Mouse (Mus musculus): ENCODE measurements around the gene Sfxn5. TPM values are rescaled to one million over a fixed set of nuclear protein-coding genes. Genes with fewer than 3 reads are reported as not detected.

Gene Sfxn5
- total RNA-seq, 2 experiments from 2014 or later: 6.9 TPM

DNA sequence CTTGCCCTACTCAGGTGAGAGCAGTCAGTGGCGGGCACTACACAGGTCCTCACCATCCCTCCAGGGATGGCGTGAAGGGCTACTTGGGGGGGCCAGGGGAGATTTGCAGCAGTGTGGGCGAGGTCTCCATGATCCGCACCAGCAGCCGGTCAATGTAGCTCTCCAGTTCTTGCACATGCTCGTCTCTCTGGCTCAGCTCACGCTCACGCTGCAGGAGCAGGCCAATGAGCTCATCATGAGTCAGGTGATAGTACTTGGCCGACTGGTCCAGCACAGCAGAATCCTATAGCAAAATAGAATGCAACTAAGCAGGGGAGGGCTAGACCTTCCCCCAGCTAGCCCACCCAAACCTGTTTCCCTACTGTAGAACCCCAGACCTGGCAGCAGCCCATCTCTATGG lies 3.7 kb upstream of the Sfxn5 start:
- no peak for DNase-seq
- intact Hi-C loops (cut with DNase I): no loop called here

DNA sequence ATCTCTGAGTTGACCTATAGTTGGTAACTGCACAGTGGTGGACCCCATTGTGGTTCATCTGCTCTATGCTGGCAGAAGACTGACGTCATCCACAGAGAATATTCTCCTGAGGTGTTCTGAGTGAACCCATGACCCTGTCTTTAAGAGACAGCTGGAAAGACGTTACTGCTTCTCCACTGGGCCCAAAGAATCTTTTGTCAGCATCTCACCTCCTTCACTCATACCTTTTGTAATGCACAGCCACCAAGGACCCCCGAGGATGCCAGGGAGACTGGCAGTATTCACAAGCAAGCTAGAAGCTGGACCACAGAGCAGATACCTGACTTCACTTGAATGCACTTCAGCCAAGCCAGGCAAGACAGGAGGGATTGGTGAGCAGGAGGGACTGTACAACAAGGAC lies 2.1 kb upstream of the Sfxn5 start:
- intact Hi-C loops (cut with DNase I): no loop called here
- DNase-seq: no peak

DNA sequence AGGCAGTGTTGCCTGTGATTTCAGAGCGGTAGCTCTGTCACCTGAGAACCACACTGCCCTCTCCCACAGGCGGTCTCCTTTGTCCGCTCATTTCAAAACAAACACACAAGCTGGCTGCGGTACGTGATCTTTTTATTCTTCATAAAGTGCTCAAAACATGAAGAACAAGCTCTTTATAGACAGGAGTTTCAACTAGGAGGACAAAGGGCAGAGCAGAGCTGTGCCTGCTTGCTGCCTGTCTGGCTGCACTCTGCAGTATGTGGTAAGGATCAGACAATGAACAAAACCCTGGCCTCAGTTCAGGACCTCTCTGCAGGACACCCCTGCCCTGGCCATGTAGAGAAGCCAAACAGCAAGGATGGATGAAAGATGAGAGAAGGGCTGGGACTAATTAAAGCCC lies 1.6 kb upstream of the Sfxn5 start:
- intact Hi-C loops (cut with DNase I): no loop called here
- DNase-seq: no peak

DNA sequence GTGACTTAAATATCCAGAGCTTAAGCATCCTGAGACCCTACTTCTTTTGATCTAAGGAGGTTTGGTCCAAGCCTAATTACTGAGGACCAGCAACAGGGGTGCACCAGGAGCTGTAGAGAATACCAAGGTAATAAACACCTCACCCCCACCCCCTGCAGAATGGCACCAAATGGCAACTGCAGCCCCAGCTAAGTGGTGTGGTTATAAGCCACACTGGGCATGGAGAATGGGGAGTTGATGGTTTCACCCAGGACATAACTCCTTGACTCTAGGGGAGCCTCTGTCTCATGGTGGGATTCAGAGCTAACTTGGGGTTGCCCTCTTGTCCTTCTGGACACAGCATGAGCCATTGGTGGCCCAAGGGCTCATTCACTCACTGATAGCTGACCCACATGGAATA lies 1.0 kb upstream of the Sfxn5 start:
- intact Hi-C loops (cut with DNase I): no loop called here

DNA sequence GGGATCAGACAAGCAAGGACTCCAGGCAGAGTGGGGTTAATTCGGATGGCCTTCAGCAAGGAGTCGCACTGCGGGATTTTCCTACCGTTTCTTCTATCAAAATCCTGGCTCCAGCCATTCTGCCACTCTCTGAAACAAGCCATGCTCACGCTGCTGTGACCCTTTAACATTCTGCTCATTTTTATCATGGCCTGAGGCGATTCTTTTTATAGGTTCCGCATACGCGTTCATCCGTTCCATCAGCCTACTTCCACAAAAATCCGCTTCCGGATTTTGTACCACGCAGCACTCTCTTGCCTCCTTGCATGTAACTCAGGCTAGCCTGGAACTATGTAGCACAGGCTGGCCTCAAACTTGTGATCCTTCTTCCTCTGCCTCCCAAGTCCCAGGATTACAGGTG lies 510 bp upstream of the Sfxn5 start:
- no peak for DNase-seq
- intact Hi-C loops (cut with DNase I): loop anchor here (2.0 kb wide), 1 partner anchor 71 kb away; no protein-coding TSS in a partner anchor

More for the DNA sequence above, 1.0 kb upstream of the Sfxn5 start:
- DNase-seq: no peak

DNA sequence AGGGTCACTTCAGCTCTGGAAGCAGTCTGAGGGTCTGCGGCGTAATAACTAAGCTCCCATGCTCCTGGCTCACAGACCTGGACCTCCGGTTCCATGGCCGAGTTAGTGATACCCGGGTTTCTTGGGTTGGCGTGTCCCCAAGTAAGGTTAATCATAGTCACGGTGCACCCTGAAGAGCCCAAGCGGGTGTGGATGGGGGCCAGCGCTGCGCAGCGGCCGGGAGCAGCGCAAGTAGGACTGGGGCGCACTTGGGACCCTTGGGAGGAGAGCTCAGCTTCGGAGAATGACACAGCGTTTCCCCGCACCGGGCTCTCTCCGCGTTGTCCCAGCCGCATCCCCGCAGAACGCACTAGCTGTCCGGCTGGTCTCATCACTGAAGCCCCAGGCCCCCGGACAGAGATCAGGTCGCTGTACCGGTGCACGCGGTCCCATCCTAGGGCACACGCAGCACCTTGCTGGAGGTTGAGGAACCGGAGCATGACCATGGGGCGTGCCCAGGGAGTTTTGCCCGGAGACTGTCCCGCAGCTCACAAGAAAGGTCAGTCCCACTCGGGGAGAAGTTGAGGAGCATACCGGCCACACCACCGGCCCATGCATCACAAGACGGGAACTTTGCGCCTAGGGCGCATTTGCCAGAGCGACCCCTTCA lies 747 bp downstream of the Sfxn5 start:
- intact Hi-C loops (cut with DNase I): loop anchor here (2.0 kb wide), 1 partner anchor 70 kb away; no protein-coding TSS in a partner anchor
- DNase-seq: no peak

DNA sequence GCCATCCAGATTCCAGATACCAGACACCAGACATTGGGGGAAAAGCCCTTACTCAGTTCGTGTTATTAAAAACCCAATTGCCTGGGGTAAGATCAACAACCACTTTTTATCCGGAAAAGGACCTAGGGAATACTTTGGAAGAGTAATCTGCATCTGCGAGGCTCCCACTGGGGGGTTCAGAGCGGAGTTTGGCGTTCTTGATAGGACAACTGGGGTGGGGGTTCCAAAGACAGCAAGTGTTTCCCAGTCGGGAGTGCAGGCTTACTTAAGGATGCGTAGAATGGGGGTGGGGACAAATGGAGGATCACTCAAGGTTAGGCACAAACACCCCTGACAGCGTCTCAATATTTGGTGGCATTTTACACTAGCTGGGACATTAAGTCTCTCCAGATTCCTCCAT lies 1.5 kb downstream of the Sfxn5 start:
- DNase-seq: no peak
- intact Hi-C loops (cut with DNase I): loop anchor here (2.0 kb wide), 1 partner anchor 69 kb away; no protein-coding TSS in a partner anchor

DNA sequence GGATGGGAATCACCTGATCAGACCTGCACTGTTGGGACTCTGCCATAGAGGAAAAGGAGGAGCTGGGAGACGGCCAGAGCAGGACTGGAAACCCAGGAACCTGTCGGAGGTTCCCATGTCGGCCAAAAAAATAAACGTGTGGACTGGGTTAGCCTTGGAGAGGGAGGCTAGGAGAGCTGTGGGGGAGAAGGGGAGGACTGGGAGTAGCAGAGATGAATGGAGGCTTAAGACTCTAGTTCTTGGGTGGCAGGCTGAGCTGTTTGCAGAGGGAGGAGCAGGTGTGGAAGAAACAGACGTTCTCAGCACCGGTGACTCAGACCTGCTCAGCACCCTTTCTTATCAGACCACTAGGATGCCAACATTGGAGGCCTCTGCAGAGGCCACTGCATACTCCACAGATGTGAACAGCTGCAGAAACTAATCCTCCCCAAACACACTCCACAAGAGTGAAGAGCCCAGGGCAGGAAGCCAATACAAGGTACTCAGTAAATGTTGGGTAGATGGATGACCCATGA lies 1.9 kb downstream of the Sfxn5 start:
- intact Hi-C loops (cut with DNase I): no loop called here
- no peak for DNase-seq

DNA sequence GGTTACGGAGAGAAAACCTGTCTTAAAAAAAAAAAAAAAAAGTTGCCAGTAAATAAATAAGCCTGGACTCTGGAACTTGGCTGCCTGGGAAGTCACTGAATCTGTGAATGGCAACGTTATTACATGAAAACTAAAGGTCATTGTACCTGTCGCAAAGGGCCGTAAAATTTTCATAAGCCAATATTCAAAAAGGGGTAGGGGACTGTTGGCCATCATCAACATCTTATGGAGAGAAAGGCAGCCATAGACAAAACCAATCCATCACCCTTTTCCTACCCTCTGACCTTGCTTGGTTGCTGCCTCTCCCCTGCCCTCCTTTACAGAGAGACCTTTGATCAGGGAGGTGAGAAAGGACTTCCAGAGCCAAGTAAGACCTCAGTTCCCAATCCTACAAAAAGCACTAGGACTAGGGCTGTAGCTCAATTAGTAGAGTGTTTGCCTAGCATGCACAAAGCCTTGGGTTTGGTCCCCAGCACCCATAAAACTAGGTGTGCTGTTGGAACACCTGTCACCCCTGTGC lies 3.5 kb downstream of the Sfxn5 start:
- intact Hi-C loops (cut with DNase I): no loop called here
- DNase-seq: no peak

DNA sequence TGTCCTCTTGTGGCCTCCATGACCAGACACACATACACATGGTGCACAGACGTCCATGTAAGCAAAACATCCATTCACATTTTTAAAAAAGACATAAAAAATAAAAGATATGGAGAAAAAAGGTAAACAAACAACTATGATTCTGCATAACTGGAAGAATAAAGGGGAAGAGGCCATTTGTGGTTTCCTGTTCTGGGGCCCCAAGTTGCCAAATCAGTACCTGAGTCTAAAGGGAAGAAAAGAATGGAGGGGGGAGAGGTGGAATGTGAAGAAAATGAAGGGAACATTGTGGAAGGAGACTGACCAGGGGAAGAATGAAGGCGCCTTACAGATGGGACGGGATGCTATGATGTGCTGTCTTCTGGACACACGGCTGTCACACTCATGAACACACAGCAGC lies 6.7 kb downstream of the Sfxn5 start:
- no peak for DNase-seq
- intact Hi-C loops (cut with DNase I): no loop called here

DNA sequence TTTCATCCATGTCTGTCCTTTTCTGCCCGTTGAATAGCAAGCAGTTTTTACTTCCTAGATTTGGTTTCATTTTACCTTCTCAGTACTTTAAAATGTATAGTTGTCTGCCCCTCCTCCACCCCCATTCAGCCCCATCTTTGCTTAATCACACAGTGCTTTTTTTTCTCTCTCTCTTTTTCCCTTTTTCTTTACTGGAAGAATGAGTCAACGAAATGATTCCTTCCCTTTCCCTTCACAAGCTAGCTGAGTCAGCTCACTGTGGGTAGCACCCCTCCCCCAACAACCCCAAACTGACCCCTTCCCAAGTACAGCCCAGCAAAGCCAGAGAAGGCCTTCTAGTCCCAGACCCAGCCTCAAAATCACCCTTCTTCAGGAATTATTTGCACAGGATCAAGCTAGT lies 8.1 kb downstream of the Sfxn5 start:
- intact Hi-C loops (cut with DNase I): no loop called here

DNA sequence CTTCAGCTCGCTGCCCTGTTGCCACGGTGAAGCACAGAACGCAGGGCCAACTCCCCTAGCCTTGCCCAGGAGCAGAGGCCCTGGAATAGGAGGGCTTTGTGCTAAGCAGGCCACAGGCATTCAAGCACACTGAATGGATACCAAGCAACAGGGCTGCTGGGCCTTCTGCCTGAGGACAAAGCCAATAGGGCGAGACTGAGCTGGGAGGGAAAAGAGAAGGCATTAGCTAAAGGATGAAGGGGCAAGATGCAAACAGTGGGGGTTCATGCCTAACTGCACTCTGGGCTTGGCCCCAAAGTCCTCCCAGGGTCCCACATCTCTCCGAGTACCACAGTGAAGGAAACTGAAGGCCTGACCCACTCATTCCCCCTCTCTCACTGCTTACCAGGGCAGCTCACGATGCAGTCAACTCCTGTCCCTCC lies 12.8 kb downstream of the Sfxn5 start:
- intact Hi-C loops (cut with DNase I): no loop called here
- DNase-seq: no peak

More for the DNA sequence above, 8.1 kb downstream of the Sfxn5 start:
- DNase-seq: no peak

DNA sequence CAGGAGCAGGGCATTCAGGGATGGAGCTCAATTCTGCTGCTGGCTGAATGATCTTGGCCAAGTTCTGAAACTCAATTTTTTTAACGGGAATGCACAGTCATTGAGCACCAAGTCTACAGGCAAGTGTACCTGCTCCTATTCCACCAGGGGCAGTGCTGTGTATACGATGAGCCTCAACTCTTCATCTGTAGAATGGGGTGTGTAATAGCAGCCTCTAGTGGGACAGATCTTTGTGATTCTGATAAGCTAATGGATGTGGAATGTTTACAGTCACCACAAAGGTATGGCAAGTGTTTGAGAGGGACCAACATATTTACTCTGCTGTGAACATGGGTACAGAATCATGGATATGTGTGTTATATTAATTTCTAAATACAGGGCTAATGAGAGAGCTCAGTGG lies 17.0 kb downstream of the Sfxn5 start:
- DNase-seq: no peak
- intact Hi-C loops (cut with DNase I): no loop called here

DNA sequence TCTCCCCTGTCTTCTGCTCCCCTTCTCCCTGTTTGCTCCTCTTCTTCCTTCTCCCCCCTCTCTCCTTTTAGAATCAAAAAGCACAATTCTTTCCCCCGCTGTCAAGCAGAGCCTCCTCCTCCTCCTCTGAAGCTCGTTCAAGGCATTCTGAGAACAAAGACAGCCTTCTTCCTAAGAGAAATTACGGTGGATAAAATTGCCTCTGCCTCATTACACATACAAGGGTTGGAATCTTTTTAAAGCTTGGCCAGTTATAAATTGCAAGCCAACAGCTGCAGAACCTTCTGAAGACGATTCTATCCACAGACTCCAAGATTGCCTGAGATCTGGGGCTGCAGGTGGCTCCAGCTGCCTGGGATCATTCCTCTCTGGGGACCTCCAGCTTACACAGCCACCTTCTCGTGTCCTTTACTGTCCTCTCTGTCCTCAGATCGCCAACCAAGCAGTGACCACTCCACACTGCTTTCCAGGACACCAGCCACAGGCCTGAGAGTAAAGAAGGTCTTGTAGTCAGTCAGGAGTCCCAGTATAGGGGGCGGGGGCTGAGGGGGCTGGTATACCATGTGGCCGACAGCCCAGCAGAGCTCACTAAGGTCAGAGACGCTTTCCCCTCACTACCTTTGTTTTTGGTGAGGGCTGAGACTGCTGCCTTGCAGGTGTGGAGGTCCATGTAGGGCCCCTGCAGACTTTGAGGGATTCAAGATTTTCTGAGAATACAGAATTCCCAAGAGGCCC lies 19.0 kb downstream of the Sfxn5 start:
- intact Hi-C loops (cut with DNase I): no loop called here
- DNase-seq: no peak

DNA sequence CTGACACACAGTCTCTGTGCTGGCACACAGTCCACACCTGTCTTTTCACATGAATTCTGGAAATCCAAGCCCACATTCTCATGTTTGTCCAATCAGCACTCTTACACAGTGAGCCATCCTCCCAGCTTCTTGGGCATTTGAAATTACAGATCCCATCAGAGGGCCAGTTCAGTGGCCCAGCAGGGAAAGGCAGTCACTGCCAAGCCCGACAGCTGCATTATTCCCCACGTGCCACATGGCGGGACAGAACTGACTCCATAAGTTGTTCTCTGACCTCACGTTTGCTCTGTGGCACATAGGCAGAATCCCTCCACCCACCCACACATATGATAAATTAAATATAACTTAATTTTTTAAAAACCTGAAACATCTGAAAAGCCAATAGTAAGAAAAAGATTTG lies 25.3 kb downstream of the Sfxn5 start:
- no peak for DNase-seq
- intact Hi-C loops (cut with DNase I): no loop called here

DNA sequence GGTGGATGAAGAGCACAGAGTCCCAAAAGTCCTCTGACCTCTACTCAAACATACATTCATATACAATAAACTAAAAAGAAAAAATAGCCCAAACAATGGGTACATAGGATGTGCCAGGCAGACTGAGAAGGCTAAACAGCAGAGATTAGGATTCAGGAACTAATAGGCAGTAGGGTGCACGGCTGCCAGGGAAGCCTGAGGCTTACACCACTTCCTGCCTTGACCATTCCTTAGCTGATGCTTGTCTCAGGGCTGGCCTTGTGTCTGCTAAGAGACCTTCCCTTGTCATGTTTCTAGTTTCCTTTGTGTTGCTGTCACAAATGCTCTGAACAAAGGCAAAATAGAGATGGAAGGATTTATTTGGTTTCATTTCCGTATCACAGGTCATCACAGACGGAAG lies 26.8 kb downstream of the Sfxn5 start:
- intact Hi-C loops (cut with DNase I): no loop called here
- no peak for DNase-seq

DNA sequence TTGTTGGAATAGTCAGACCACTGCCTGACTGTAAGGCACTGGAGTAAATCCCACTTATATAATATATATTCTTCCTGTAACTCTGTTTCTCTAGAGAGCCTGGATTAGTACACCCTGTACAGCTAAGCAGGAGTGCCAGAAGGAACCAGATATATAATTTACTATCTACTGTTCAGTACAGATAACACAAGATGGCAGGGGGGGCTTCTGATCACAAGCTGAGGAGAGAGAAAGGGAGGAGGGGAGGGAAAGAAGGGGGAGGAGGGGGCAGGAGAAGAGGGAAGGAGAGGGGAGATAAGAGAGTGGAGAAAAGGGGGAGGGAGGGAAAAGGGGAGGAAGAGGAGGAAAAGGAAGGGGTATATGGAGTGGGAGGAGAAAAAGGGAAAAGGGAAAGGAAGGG lies 27.4 kb downstream of the Sfxn5 start:
- intact Hi-C loops (cut with DNase I): no loop called here
- DNase-seq: no peak

DNA sequence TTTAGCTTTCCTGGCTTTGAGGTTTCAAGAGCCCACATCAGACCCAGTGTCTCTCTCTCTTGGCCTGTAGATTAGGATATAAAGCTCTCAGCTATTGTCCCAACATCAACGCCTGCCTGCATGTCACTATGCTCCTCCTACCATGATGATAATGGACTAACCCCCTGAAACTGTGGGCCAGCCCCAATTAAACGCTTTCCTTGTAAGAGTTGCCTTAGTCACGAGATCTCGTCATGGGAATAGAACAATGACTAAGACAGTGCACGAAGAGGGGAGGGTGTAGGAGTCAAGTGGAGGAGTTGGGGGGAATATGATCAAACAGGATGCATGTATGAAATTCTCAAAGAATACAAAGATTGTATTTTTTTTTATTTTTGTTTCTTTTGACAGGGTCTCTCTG lies 28.3 kb downstream of the Sfxn5 start:
- intact Hi-C loops (cut with DNase I): no loop called here
- no peak for DNase-seq

DNA sequence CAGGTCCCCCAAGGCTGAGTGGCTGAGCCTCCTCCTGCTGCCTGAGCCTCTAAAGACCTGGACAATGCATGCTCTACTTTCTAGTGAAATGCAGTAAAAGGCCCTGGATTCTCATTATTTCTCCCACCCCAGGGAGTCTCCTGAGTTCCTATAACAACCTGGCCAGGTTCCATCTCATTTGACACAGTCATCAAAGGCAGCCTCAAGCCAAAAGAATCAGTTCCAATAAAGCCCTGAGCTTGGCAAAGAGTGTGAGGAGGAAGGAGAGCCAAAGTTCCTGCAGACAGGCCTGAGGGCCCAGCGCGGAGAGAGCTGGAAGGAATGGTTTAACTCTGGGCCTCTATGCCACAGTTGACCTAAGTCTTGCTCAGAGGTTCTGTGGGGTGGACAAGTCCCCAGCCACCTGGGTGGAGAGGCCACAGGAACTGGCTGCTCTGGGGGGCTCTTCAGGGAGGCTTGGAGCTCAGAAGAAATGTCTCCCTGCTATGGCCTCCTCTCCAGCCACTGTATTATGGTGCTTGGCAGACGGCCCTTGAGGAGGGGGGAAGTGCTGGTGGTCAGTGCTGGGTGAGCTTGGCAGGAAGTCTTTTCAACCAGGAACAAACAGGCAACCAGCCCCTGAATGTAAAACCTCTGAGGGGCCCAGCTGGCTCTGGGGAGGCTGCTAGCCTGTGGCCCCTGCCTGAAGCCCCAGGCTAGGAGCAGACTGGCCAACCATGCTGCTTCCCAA lies 30.7 kb downstream of the Sfxn5 start:
- intact Hi-C loops (cut with DNase I): no loop called here
- peak in 1 of 2 experiments; percentile 14 for DNase-seq

DNA sequence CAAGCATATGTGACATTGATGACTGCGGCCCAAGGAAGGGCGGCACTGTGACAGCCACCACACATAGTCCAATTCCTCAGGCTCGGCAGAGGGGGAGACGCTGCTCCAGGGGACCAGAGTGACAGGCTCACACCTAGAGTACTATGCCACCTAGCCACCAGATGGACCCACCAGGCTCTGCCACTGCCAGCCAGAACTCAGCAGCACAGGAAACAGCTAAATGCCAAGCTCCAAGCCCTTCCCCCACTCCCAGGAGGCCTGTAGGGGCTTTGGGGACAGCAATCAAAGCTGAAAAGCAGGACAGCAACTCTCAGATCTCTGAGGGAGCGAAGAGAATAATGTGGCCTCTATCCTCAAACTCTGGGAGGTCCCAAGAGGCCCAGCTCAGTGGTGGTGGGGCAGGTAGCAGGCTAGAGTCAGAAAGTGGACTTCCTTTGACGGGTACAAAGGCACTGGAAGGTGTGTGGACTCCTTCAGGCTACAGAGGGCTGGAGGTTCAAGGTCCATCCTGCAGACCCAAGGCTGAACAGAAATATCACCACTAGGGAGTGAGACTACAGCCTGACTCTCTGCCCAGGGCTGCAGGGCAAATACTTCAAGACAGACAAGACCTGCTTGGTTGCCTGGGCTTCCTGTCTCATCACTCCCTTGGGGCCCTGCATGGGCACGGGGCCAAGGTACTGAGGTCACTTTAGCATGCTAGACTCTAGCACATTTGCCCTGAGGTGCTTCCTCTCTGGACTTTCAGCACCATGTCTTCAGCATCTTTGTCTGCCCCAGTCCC lies 37.6 kb downstream of the Sfxn5 start:
- intact Hi-C loops (cut with DNase I): no loop called here
- peak; percentile 41 to 51 for DNase-seq
